Mouse (Mus musculus) adrenal gland, adult 18-20 months (tissue): ENCODE measurements around the gene Krtap15. TPM values are rescaled to one million over a fixed set of nuclear protein-coding genes. Genes with fewer than 3 reads are reported as not detected.

ENCODE experiments used
- DNase-seq, 2 experiments: peaks; one replicate each; pipeline ENCODE4 v3.0.0; 2021 to 2022; ENCODE audit warnings: low spot score in 2 of 2
- long read RNA-seq, 2 experiments: library from polyadenylated mRNA; stranded (forward); transcript quantifications; one replicate each; pipeline ENCODE4 v2.0.0; 2021
- total RNA-seq, 2 experiments: library from RNA; stranded (reverse); gene quantifications; 1 replicate in 1 of 2; 2 replicates in 1 of 2; pipeline ENCODE4 v1.2.3; 2021

Gene Krtap15
- not detected for total RNA-seq
- long read RNA-seq, experiment 1: 0 reads
- long read RNA-seq, experiment 2: 0 reads

GRCm38 (mm10) chr16:88820066-88820465, at the start of gene Krtap15:
TSS of gene Krtap15 (plus strand) at chr16:88820215.
- no peak for DNase-seq

- no peak for DNase-seq
These were observed 45.9 kb upstream of the Krtap15 start, which contains the start of gene 2310057N15Rik for GRCm38 (mm10) chr16:88774106-88774505. TSS of gene 2310057N15Rik (minus strand) at chr16:88774206.

- no peak for DNase-seq
These were observed 42.4 kb upstream of the Krtap15 start, which contains the start of gene Gm5965 for GRCm38 (mm10) chr16:88777596-88777995. TSS of gene Gm5965 (plus strand) at chr16:88777896.

DNA sequence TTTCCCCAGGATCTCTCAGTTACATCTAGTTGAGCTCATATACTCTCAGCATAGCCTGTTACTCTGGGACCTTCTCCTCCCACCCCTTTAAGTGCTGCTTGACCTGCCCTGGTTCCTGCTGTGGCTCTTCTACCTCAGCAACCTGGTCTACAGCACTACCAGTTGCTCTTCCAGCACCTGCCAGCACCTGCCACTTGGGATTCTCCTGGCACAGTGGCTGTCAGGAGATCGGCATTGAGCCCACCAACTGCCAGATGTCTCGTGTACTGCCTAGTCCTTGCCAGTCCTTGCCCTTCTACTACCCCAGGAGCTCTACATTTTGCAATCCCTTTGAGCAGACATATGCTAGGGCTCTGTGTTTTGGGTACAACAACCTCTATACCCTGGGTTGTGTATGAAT, 33.2 kb upstream of the Krtap15 start:
- DNase-seq: no peak

DNA sequence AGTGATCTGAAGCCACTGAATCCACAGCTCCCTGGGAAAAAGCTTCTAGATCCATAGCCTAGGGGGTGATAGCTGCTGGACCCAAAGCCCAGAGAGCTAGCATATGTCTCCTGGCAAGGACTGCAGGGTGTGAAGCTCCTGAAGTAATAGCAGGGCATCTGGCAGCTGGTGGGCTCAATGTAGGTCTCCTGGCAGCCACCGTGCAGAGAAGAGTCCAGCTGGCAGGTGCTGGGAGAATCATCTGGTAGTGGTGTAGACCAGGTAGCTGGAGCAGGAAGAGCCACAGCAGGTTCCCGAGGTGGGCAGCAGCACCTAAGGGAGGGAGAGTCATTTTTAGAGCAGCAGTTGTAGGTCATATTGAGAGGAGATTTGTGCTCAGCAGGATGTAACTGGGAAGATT, 8.2 kb upstream of the Krtap15 start, which contains the start of gene Gm20741:
Gene Gm20741, minus strand, starts transcription at position 394 of the 400 bp plus-strand sequence.
- DNase-seq: no peak

- DNase-seq: no peak
These were observed 3.7 kb downstream of the Krtap15 start for GRCm38 (mm10) chr16:88823736-88824135.

GRCm38 (mm10) chr16:88826095-88826652, 6.2 kb downstream of the Krtap15 start, which contains the start of gene Krtap14:
TSS of gene Krtap14 (minus strand) at chr16:88826145.
- no peak for DNase-seq

DNA sequence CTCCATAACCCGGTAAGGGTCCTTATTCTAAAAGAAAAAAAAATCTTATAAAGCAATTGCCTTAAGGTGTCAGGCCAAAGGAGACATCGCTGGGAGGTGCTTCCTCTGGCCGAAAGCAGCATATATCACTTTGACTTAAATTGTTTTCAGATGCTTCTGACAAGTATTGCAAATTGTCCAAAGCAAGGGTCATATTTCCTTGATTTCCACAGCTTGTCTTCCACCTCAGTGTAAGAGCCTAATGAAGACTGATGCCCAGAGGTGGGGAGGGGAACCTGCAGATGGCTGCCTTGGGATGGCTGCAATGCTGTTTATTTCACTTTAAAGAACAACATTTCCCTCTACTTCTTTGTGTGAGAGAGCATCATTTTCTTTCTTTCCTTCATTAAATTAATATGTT, 7.0 kb downstream of the Krtap15 start:
- DNase-seq: no peak

- DNase-seq: no peak
These were observed 27.3 kb downstream of the Krtap15 start for GRCm38 (mm10) chr16:88847363-88847762.

DNA sequence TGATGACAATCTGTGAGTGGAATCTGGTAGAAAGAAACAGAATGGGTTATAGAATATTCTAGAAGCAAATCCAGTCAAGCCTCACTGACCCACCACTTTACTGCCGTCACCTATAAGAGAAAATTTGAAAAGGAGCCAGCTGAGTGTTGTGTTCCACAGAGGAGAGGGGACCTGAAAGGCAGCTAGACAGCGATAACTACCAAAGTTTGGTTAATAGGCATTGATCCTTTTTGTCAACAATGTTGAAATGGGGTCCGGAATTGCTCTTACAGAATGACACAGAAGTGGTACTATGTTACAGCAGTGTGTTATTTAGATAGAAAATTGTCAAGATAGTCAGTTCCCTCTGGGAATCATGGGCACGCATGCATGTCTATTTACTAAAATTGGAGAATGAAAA, 28.5 kb downstream of the Krtap15 start:
- no peak for DNase-seq

GRCm38 (mm10) chr16:88851450-88851849, 31.4 kb downstream of the Krtap15 start:
- DNase-seq: no peak

DNA sequence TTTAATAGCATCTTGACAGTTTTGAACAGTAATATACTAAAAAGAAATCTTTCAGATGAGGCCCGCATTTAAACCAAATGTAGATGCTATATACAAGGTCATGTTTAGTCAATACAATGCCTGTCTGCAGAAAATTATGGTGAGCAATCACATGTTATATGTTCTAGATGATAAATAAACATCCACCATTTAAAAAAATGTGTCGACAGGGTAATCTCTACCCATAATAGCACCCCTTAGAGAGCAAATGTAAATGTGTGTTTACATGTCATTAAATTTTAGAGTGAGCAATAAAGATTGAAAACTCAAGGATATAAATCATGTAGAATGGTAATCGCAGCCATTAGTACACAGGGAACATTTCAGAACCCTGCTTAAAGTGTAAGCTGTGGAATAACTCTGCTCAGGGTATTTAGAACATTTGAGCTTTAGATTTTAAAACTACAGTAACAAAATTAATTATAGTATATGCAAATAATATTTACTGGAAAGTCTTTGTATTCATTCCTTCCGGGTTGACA, 44.9 kb downstream of the Krtap15 start:
- DNase-seq: no peak

DNA sequence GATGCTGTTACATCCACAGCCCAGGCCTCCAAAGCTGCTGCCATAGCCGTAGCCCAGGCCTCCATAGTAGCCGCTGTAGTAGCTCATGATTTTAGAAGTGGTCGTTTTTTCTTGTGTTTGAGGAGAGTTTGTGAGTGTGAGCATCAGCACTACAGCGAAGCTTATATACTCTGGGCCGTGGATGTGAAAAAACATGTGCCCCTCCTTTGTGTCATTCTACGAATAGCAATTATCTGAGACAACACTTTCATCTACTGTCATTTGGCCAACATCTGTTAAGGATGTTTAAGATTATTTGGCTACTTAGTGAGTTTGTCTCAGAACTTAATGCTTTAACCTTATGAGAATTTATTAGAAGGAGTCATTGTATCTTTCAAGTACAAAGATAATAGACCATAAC, 49.3 kb downstream of the Krtap15 start, which contains the start of gene Krtap19-1:
Gene Krtap19-1, minus strand, starts transcription at position 101 of the 400 bp plus-strand sequence.
- no peak for DNase-seq

GRCm38 (mm10) chr16:88874169-88874568, 54.2 kb downstream of the Krtap15 start, which contains the start of gene Krtap19-2:
TSS of gene Krtap19-2 (minus strand) at chr16:88874269.
- DNase-seq: no peak

- DNase-seq: no peak
These were observed 57.9 kb downstream of the Krtap15 start, which contains the start of gene Krtap19-3 for GRCm38 (mm10) chr16:88877938-88878337. TSS of gene Krtap19-3 (minus strand) at chr16:88878038.

Other genes starting within 250 kb of the Krtap15 start
- gene Krtap24-1, start 207.9 kb upstream of the Krtap15 start, total RNA-seq: not detected
- not detected for gene 2310079G19Rik, start 192.5 kb upstream of the Krtap15 start, total RNA-seq
- not detected for gene Krtap26-1, start 172.4 kb upstream of the Krtap15 start, total RNA-seq
- gene Krtap27-1, start 148.5 kb upstream of the Krtap15 start, total RNA-seq: not detected
- gene 2310061N02Rik, start 112.3 kb upstream of the Krtap15 start, total RNA-seq: not detected
- not detected for gene Krtap13-1, start 91.4 kb upstream of the Krtap15 start, total RNA-seq
- gene Krtap13, start 68.6 kb upstream of the Krtap15 start, total RNA-seq: not detected
- gene 2310034C09Rik, start 61.4 kb upstream of the Krtap15 start, total RNA-seq: not detected
- gene 2310057N15Rik, start 46.0 kb upstream of the Krtap15 start, total RNA-seq: not detected
- gene Gm5965, start 42.3 kb upstream of the Krtap15 start, total RNA-seq: not detected
- not detected for gene Gm20741, start 8.0 kb upstream of the Krtap15 start, total RNA-seq
- gene Krtap14, start 5.9 kb downstream of the Krtap15 start, total RNA-seq: not detected
- gene Krtap19-1, start 49.2 kb downstream of the Krtap15 start, total RNA-seq: not detected
- gene Krtap19-2, start 54.1 kb downstream of the Krtap15 start, total RNA-seq: not detected
- gene Krtap19-3, start 57.8 kb downstream of the Krtap15 start, total RNA-seq: not detected
- not detected for gene Krtap19-4, start 64.9 kb downstream of the Krtap15 start, total RNA-seq
- not detected for gene Krtap19-5, start 76.2 kb downstream of the Krtap15 start, total RNA-seq
- gene Krtap19-9b, start 112.0 kb downstream of the Krtap15 start, total RNA-seq: not detected
- not detected for gene Krtap16-3, start 142.7 kb downstream of the Krtap15 start, total RNA-seq
- gene Krtap22-2, start 190.5 kb downstream of the Krtap15 start, total RNA-seq: not detected
- gene Gm10229, start 195.1 kb downstream of the Krtap15 start, total RNA-seq: not detected
- gene Krtap6-1, start 211.5 kb downstream of the Krtap15 start, total RNA-seq: not detected
- gene Gm10228, start 221.3 kb downstream of the Krtap15 start, total RNA-seq: not detected
- gene Krtap6-5, start 227.7 kb downstream of the Krtap15 start, total RNA-seq: not detected
- gene 1110025L11Rik, start 243.8 kb downstream of the Krtap15 start, total RNA-seq: not detected